Mouse (Mus musculus) heart, postnatal 0 days (tissue): ENCODE results near the gene Borcs6. TPM values are rescaled to one million over a fixed set of nuclear protein-coding genes. Genes with fewer than 3 reads are reported as not detected.
A peak's percentile ranks its signal among the peaks of the same experiment; 100 is the strongest.

Experiments used
- ATAC-seq: fragments of 200-750 bp; cut with Nextera tagmentation; 2 replicates; pipeline ENCODE4 v1.8.0; 2017; ENCODE audit warnings: low read depth, moderate number of reproducible peaks, moderate library complexity; ENCODE audit not compliant: insufficient read depth
- DNase-seq: peaks from one replicate; pipeline ENCODE4 v3.0.0-alpha.2; 2016; ENCODE audit warnings: low spot score
- H3K27ac ChIP-seq: fragments of 300-500 bp; sonication (generic); 2 replicates; pipeline ENCODE4 v1.5.1; 2014; ENCODE audit warnings: low read depth, mild to moderate bottlenecking
- H3K27me3 ChIP-seq: fragments of 300-500 bp; sonication (generic); 2 replicates; pipeline ENCODE4 v1.6.1; 2014; ENCODE audit warnings: low read length, mixed read lengths; ENCODE audit not compliant: control insufficient read depth, insufficient read depth
- H3K36me3 ChIP-seq: fragments of 300-500 bp; sonication (generic); replicated peaks from 2 replicates; pipeline ENCODE4 v1.6.1; 2014; ENCODE audit warnings: low read length, mixed read lengths; ENCODE audit not compliant: control insufficient read depth, insufficient read depth
- H3K4me1 ChIP-seq: fragments of 300-500 bp; sonication (generic); 2 replicates; pipeline ENCODE4 v1.6.1; 2014; ENCODE audit warnings: antibody characterized with exemption; ENCODE audit not compliant: control insufficient read depth, insufficient read depth
- H3K4me2 ChIP-seq: fragments of 300-500 bp; sonication (generic); 2 replicates; pipeline ENCODE4 v1.6.1; 2014; ENCODE audit warnings: low read depth, mild to moderate bottlenecking, low read length, moderate library complexity
- H3K4me3 ChIP-seq: fragments of 300-500 bp; sonication (generic); 2 replicates; pipeline ENCODE4 v1.5.1; 2014; ENCODE audit warnings: low read depth, low read length
- H3K9ac ChIP-seq: fragments of 300-500 bp; sonication (generic); replicated peaks from 2 replicates; pipeline ENCODE4 v1.6.1; 2014; ENCODE audit warnings: low read depth, low read length, mixed read lengths
- H3K9me3 ChIP-seq: fragments of 300-500 bp; sonication (generic); replicated peaks from 2 replicates; pipeline ENCODE4 v1.6.1; 2016; ENCODE audit warnings: low read length; ENCODE audit not compliant: control insufficient read depth
- CTCF ChIP-seq: IDR thresholded peaks from 2 replicates; pipeline ENCODE4 v1.5.1; 2016; ENCODE audit warnings: antibody characterized with exemption, control low read depth, low read depth
- EP300 ChIP-seq: IDR thresholded peaks from 2 replicates; pipeline ENCODE4 v1.6.1; 2016; ENCODE audit warnings: antibody characterized with exemption, low read depth
- WGBS: fragments of 180-500 bp; shearing (Covaris S2); extraction: QIAGEN DNeasy Blood & Tissue Kit; methylation state at CpG from one replicate; pipeline ENCODE4 v1.1.7; 2014; 5-methylcytosine and 5-hydroxymethylcytosine counted together
- polyA plus RNA-seq: library from polyadenylated mRNA; unstranded; fragments of >200 nt; fragmentation: Nextera tagmentation; extraction: Ambion mirVana; gene quantifications from 2 replicates; pipeline ENCODE4 v1.2.1, GENCODE M21; 2015
- total RNA-seq: library from RNA; depleted of rRNA; stranded (reverse); fragments of >200 nt; gene quantifications from 2 replicates; pipeline ENCODE4 v1.2.3, GENCODE M21; 2014; ENCODE audit warnings: low replicate concordance

The Borcs6 gene
- total and polyA plus RNA-seq, 2 experiments from 2014 or later = 12.1 to 24.1 TPM

DNA sequence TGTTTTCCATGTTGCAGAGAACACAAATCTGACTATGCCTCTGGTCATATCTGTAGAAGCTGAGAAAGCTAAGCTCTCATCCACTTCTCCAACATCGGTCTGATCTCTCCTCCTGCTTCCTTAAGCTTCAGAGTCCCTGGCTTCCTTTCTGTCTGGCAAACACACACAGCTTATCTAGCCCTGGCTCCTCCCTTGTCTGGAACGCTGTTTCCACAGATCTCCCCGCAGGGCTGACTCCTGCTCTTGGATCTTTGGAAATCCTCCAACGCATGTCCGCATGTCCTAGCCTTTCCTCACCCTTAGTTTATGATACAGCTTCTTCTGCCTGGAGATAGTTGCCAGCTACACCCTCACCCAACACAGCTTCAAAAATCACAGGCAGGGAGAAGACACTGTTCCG lies 8.1 kb downstream of the Borcs6 start:
- Histone ChIP-seq H3K4me2 (peak overlapping the region; percentile 28), H3K36me3 (no peaks in the 10 kb centered on the region), H3K4me1 (peaks cover 30% of the 10 kb centered on the region), H3K9ac (peak overlapping the region; percentile 44), H3K27ac (peak overlapping the region; percentile 75), H3K9me3 (no peaks in the 10 kb centered on the region), H3K27me3 (no peaks in the 10 kb centered on the region), H3K4me3 (0 out of 2 replicates have a peak overlapping the region, but pooled peaks have one; percentile 8)
- ATAC-seq (no peak), DNase-seq (peak; percentile 78)
- WGBS = 6% methylated on average over 6 of the region's 6 CpGs
- TF ChIP-seq CTCF (no peak), EP300 (no peak; the same call in 1 of the 2 replicates)

DNA sequence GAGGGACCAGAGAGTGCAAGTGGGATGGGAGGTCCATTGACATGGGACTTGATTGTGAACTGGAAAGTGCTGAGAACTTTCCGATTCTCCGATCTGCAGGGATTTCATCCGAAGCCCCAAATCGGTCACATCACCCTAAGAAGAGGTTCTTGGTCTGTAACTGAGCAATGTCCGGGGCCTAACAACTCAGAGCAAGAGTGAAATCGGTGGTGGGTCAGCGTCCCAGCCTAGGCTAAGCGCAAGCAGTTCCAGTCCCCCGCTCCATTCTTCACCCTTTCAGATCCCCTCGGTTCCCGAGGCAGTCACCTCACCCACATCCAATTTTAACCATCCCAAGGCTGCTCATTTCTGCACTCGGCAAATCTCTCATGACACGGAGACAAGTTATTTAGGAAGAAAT lies 10.6 kb downstream of the Borcs6 start:
- Histone ChIP-seq H3K4me1 (peaks cover 22% of the 10 kb centered on the region), H3K36me3 (no peaks in the 10 kb centered on the region), H3K9ac (peak overlapping the region; percentile 70), H3K4me3 (peak overlapping the region; percentile 61), H3K9me3 (no peaks in the 10 kb centered on the region), H3K4me2 (peak overlapping the region; percentile 89), H3K27me3 (no peaks in the 10 kb centered on the region), H3K27ac (peak overlapping the region; percentile 82)
- no peak for ATAC-seq
- no peak for DNase-seq
- TF ChIP-seq EP300 (no peak), CTCF (no peak)
- 1% methylated on average over 13 of the region's 13 CpGs for WGBS

GRCm38 (mm10) chr11:69070590-69071222 lies 11.2 kb downstream of the Borcs6 start, which contains the start of gene Tmem107:
Gene Tmem107, plus strand, starts transcription at chr11:69070806.
- Histone ChIP-seq H3K4me2 (peak within 1 kb of the TSS; percentile 89), H3K4me1 (peaks cover 22% of the 10 kb centered on the region), H3K9ac (peak within 1 kb of the TSS; percentile 70), H3K9me3 (no peaks in the 10 kb centered on the region), H3K4me3 (peak within 1 kb of the TSS; percentile 61), H3K36me3 (no peaks in the 10 kb centered on the region), H3K27ac (peak within 1 kb of the TSS; percentile 82), H3K27me3 (no peaks in the 10 kb centered on the region)
- under 1% methylated on average over 47 of the region's 47 CpGs for WGBS
- DNase-seq (peak; percentile 94), ATAC-seq (peak; percentile 73)
- TF ChIP-seq CTCF (no peak), EP300 (peak; percentile 89)

DNA sequence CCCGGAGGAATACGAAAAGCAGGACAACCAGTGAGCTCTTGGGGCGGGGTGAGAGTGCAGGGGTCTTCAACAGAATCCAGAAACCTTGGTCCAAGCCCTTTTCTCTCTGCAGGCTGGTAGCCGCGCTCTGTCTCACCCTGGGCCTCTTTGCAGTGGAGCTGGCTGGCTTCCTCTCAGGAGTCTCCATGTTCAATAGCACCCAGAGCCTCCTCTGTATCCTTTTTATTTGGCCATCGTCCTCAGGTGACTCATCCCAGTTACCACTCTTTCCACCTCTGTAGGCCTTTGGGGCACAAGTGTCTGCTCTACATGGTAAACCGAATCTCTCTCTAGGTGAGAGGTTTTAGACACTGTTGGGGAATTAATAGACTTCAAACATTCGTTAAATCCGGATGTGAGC lies 11.7 kb downstream of the Borcs6 start:
- 23% methylated on average over 9 of the region's 9 CpGs for WGBS
- Histone ChIP-seq H3K9ac (peak overlapping the region; percentile 70; the same call in 1 of the 2 replicates), H3K4me2 (peak overlapping the region; percentile 89), H3K27ac (peak overlapping the region; percentile 82), H3K4me1 (peaks cover 17% of the 10 kb centered on the region), H3K4me3 (peak overlapping the region; percentile 61), H3K9me3 (no peaks in the 10 kb centered on the region), H3K36me3 (no peaks in the 10 kb centered on the region), H3K27me3 (no peaks in the 10 kb centered on the region)
- DNase-seq = no peak
- no peak for ATAC-seq
- TF ChIP-seq CTCF (no peak), EP300 (no peak)

- Histone ChIP-seq H3K9ac (peak overlapping the region; percentile 68; the same call in 1 of the 2 replicates), H3K9me3 (no peaks in the 10 kb centered on the region), H3K27ac (peak overlapping the region; percentile 93; the same call in 1 of the 2 replicates)
These were observed 12.7 kb downstream of the Borcs6 start for GRCm38 (mm10) chr11:69072234-69072633.

More at GRCm38 (mm10) chr11:69072234-69072633, 12.7 kb downstream of the Borcs6 start:
- TF ChIP-seq EP300 = no peak
- no peak for TF ChIP-seq CTCF
- Histone ChIP-seq H3K4me3 (no peak overlapping the region), H3K4me2 (peak overlapping the region; percentile 58), H3K27me3 (no peaks in the 10 kb centered on the region), H3K36me3 (no peaks in the 10 kb centered on the region), H3K4me1 (peaks cover 20% of the 10 kb centered on the region)
- WGBS = 87% methylated on average over 11 of the region's 11 CpGs
- no peak for DNase-seq
- no peak for ATAC-seq
